Mouse (Mus musculus): ENCODE measurements around the gene Mnt.
A peak's percentile ranks its signal among the peaks of the same experiment; 100 is the strongest.

Gene Mnt

GRCm38 (mm10) chr11:74850998-74851661 is 20.4 kb downstream of the Mnt start:
- no peak for DNase-seq

GRCm38 (mm10) chr11:74857756-74858155 is 27.0 kb downstream of the Mnt start:
- DNase-seq = no peak

DNA sequence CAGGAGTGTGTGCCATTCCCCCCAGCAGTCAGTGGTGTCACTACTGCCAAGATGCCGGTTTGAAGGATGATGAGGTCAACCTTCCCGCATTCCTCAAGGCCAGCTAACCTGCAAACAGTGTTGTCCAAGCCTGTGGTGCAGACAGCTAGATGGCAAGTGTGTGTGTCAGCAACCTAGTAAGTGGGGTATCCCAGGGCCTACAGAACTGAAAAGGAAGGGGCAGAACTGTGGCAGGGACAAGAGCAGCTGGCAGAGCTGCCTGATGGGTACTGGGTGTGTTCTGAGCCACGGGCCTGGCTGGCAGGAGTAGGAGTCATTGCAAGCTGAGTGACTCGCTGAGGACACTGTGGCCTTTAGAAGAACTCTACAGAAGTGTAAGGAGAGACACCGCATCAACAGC is 31.4 kb downstream of the Mnt start:
- no peak for DNase-seq

GRCm38 (mm10) chr11:74863471-74863870 is 32.8 kb downstream of the Mnt start:
- DNase-seq = no peak

GRCm38 (mm10) chr11:74864421-74864820 is 33.7 kb downstream of the Mnt start:
- no peak for DNase-seq

GRCm38 (mm10) chr11:74865252-74865651 is 34.5 kb downstream of the Mnt start:
- no peak for DNase-seq

GRCm38 (mm10) chr11:74866640-74867039 is 35.9 kb downstream of the Mnt start:
- no peak for DNase-seq

DNA sequence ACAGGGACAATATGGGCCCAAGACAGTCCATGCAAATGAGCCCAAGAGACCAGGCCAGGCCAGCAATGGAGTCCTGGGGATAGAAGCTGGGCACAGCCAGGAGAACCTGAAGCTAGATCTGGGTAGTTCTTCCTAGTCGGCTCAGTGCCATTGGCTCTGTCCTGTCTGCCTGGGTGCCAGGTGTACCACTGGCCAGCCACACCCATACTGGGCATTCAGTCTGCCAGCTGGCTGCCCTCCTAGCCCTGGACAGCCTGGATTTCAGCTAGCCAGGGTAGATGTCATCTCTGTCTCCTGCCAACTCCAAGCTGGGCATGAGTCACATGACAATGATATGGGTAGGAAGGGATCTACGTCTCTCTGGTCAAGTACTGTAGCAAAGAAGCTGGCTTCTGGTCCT is 36.5 kb downstream of the Mnt start:
- DNase-seq = no peak

DNA sequence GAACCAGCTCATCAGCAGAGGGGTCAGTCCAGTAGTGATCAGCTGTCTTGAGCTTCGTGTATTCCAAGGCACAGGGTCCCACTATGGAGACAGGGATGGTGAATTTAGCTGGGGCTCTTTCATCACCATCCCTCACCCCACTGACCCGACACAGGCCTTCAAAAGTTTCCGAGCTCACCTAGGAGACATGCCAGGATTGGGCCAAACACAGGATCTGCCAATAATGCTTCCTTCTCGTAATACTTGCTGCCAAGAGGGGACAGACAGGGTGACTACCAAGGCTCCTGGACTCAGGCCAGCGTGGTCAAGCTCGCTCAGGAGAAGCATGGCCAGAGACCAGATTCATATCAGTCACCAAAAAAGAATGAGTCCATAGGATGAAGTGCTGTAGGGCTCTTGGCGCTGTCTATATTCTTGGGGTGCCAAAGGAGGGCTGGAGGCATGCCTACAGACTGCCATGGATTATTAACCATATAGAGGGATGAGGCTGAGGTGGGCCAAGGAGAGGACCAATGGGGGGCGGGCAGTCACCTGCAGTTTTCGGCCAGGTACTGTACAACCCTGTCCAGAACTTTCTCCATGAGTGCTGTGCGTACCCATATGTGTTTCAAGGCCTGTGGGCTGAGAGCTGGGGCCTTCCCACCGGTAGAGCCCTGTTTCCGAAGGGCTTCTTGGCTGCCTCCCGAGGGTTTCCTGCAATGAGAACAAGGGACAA is 37.5 kb downstream of the Mnt start:
- no peak for DNase-seq

GRCm38 (mm10) chr11:74869603-74870002 is 38.9 kb downstream of the Mnt start:
- DNase-seq = no peak

GRCm38 (mm10) chr11:74870544-74870943 is 39.8 kb downstream of the Mnt start:
- no peak for DNase-seq

- peak; percentile 50 for DNase-seq
These were observed 40.4 kb downstream of the Mnt start for GRCm38 (mm10) chr11:74870991-74871622.

DNA sequence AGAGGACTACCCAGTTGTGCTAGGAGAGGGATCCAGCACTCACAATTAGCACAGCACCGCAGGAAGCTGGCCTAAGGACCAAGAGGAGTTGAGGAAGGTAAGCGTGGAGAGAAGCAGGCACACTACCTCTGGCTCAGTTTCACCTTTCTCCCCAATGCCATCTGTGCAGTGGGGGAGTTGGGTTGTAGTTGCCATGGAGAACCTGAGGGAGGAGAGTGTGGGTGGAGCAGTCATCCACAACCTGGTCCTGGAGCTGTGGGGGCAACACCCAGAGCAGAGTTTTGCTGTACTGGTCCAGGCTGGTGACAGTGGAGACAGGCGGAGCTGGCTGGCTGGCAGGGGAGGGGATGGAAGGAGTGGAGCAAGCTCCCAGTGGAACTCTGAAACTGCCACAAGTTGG is 43.9 kb downstream of the Mnt start:
- no peak for DNase-seq

DNA sequence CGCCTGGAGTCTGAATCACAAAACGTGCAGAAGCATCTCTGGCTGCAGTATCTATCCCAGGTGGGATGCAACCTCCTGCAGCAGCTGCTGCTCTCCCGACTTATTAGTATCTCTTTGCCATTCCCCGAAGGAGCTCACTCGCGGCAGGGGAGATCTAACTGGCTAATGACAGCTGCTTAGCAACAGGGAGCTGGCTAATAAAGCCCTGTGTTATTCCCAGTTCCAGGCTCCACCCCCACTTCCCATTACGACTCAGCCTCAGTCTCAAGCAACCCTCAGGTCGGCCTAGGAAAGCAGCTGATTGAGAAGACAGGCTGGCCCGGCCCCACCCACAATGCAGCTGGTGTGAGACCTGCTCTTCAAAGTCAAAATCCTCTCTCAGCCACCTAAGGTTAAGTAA is 46.1 kb downstream of the Mnt start:
- peak; percentile 57 for DNase-seq

DNA sequence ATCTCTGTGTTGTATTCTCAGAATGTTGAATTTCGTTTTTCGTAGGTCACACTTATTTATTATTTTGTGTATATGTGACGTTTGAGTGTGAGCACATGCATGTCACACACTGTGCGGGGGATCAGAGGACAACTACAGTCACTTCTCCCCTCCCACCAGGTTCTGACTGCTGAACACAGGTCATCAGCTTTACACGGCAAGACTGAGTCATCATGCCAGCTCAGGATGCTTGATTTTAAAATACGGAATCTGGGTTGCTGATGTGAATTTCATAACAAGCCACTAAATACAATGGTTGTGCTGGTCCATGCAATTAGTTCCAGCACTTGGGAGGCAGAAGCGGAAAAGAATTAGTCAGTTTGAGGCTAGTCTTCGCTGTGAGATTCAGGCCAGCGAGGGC is 50.3 kb downstream of the Mnt start:
- no peak for DNase-seq

- peak; percentile 52 for DNase-seq
These were observed 51.3 kb downstream of the Mnt start for GRCm38 (mm10) chr11:74881979-74882378.

DNA sequence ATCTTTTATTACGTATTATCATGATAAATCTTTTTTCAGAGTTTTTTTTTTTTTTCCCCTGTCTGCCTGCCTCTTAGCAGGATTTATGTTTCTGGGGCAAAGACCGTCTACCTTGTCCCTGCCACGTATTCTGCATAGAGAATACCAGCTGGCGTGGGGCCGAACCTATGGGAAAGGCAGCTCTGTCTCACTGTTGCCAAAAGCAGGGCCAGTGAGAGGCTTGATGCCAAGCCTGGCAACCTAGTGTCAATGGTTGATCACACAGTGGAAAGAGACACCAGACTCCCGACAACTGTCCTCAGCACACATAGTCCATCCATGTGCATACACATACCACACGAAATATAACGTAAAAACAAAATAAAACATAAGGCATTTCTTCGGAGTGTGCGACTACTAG is 52.4 kb downstream of the Mnt start:
- DNase-seq = no peak

DNA sequence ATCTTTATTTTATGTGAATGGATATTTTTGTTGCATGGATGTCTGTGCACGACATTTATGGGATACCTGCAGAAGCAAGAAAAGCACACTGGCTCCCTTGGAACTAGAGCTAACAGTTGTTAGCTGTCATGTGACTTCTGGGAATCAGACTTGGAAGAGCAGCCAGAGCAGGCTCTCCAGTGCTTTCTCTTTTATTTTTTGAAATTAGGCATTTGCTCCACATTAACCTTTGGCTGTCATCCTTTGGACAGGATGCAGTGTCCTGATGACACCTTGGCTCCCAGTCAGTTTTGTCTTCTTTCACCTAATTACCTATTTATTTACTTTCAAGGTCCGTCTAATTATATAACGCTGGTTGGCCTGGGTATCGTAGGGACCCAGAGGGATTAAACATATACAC is 63.9 kb downstream of the Mnt start:
- DNase-seq = no peak
